Mouse (Mus musculus): ENCODE data around the gene Sept10. TPM values are rescaled to one million over a fixed set of nuclear protein-coding genes. Genes with fewer than 3 reads are reported as not detected.

The Sept10 gene
- total and polyA plus RNA-seq, 3 experiments: not detected

GRCm38 (mm10) chr10:59250679-59251078 lies 29.0 kb upstream of the Sept10 start:
- Histone ChIP-seq H3K4me3 (ENCODE audit: control insufficient read depth in 1 of 2, insufficient read depth in 1 of 2, low read depth in 2 of 2, low read length in 2 of 2) (no peak overlapping the region), H3K9me3 (replicated peaks; ENCODE audit: insufficient read depth, low read length) (no peaks in the 10 kb centered on the region), H3K79me2 (ENCODE audit: control insufficient read depth, insufficient read depth, low read length, poor library complexity) (no peaks in the 10 kb centered on the region), H3K27ac (ENCODE audit: control insufficient read depth, low read depth, low read length) (no peak overlapping the region), H3K9ac (ENCODE audit: control insufficient read depth, low read depth, low read length, poor library complexity, severe bottlenecking) (no peak overlapping the region), H3K36me3 (ENCODE audit: control insufficient read depth in 1 of 2, insufficient read depth in 2 of 2, low read length in 2 of 2) (no peaks in the 10 kb centered on the region), H3K4me1 (ENCODE audit: control insufficient read depth in 1 of 2, insufficient read depth in 2 of 2, low read length in 2 of 2) (no peaks in the 10 kb centered on the region), H3K27me3 (ENCODE audit: control insufficient read depth in 1 of 2, insufficient read depth in 2 of 2, low read length in 2 of 2) (peaks cover 3 to 8% of the 10 kb centered on the region in 2 experiments)
- no peak for DNase-seq (ENCODE audit: low read depth, low spot score)
- TF ChIP-seq SIN3A (IDR thresholded peaks at IDR 0.05; ENCODE audit: low read length): no peak
- TF ChIP-seq NELFE (IDR thresholded peaks at IDR 0.05; ENCODE audit: low read depth, low read length): no peak
- no peak for TF ChIP-seq ZNF384 (IDR thresholded peaks at IDR 0.05; ENCODE audit: low read depth, low read length)
- TF ChIP-seq ZKSCAN1 (IDR thresholded peaks at IDR 0.05; ENCODE audit: low read depth, low read length): no peak
- TF ChIP-seq HCFC1 (IDR thresholded peaks at IDR 0.05; ENCODE audit: low read depth, low read length): no peak
- TF ChIP-seq ELF1 (IDR thresholded peaks at IDR 0.05; ENCODE audit: low read depth, low read length): no peak
- TF ChIP-seq ETS1 (IDR thresholded peaks at IDR 0.05; ENCODE audit: low read depth, low read length): no peak
- TF ChIP-seq USF1 (IDR thresholded peaks at IDR 0.05; ENCODE audit: low read depth, low read length): no peak
- TF ChIP-seq MYC (IDR thresholded peaks at IDR 0.05; ENCODE audit: low read depth, low read length): no peak
- TF ChIP-seq POLR2AphosphoS2 (IDR thresholded peaks at IDR 0.05; ENCODE audit: low read length): no peak
- TF ChIP-seq UBTF (IDR thresholded peaks at IDR 0.05; ENCODE audit: borderline replicate concordance, insufficient read depth, low read depth, low read length): no peak
- no peak for TF ChIP-seq MAZ (IDR thresholded peaks at IDR 0.05; ENCODE audit: low read depth, low read length)
- TF ChIP-seq GATA1 (IDR thresholded peaks at IDR 0.05; ENCODE audit: low read depth, low read length): no peak
- TF ChIP-seq MAFK (IDR thresholded peaks at IDR 0.05; ENCODE audit: borderline replicate concordance, low read depth, low read length): no peak
- no peak for TF ChIP-seq TAL1 (IDR thresholded peaks at IDR 0.05; ENCODE audit: low read length)
- no peak for TF ChIP-seq TBP (IDR thresholded peaks at IDR 0.05; ENCODE audit: low read depth, low read length)
- no peak for TF ChIP-seq POLR2AphosphoS5 (IDR thresholded peaks at IDR 0.05; ENCODE audit: borderline replicate concordance, low read depth, low read length)
- TF ChIP-seq USF2 (IDR thresholded peaks at IDR 0.05; ENCODE audit: borderline replicate concordance in 1 of 2, insufficient read depth in 1 of 2, low read depth in 1 of 2, low read length in 2 of 2): no peak
- TF ChIP-seq SMC3 (IDR thresholded peaks at IDR 0.05; ENCODE audit: low read depth, low read length): no peak
- no peak for TF ChIP-seq KAT2A (conservative IDR thresholded peaks at IDR 0.05; ENCODE audit: low read depth, low read length)

DNA sequence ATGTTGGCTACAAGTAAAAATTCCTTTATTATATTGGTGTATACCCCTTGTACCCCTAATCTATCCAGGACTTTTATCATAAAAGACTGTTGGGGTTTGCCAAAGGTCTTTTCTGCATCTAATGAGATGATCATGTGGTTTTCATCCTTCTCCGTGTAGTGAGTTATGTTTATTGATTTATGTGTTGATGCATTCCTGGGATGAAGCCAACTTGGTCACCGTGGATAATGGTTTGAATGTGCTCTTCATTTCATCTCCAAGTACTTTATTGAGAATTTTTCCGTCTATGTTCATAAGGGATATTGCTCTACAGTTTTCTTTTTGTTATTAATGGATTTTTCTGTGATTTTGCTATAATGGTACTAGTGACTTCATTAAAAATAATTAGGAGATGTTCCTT lies 27.9 kb upstream of the Sept10 start:
- Histone ChIP-seq H3K79me2 (ENCODE audit: control insufficient read depth, insufficient read depth, low read length, poor library complexity) (no peaks in the 10 kb centered on the region), H3K9me3 (replicated peaks; ENCODE audit: insufficient read depth, low read length) (no peaks in the 10 kb centered on the region), H3K27ac (ENCODE audit: control insufficient read depth, low read depth, low read length) (no peak overlapping the region), H3K27me3 (ENCODE audit: control insufficient read depth in 1 of 2, insufficient read depth in 2 of 2, low read length in 2 of 2) (peaks cover 3 to 8% of the 10 kb centered on the region in 2 experiments), H3K4me1 (ENCODE audit: control insufficient read depth in 1 of 2, insufficient read depth in 2 of 2, low read length in 2 of 2) (no peaks in the 10 kb centered on the region), H3K36me3 (ENCODE audit: control insufficient read depth in 1 of 2, insufficient read depth in 2 of 2, low read length in 2 of 2) (no peaks in the 10 kb centered on the region), H3K9ac (ENCODE audit: control insufficient read depth, low read depth, low read length, poor library complexity, severe bottlenecking) (no peak overlapping the region), H3K4me3 (ENCODE audit: control insufficient read depth in 1 of 2, insufficient read depth in 1 of 2, low read depth in 2 of 2, low read length in 2 of 2) (no peak overlapping the region)
- no peak for TF ChIP-seq SIN3A (IDR thresholded peaks at IDR 0.05; ENCODE audit: low read length)
- TF ChIP-seq MYC (IDR thresholded peaks at IDR 0.05; ENCODE audit: low read depth, low read length): no peak
- TF ChIP-seq TAL1 (IDR thresholded peaks at IDR 0.05; ENCODE audit: low read length): no peak
- DNase-seq (ENCODE audit: low read depth, low spot score): no peak
